Comparison of ENCODE assay signal across 20 mouse cellular contexts in genomic region chr5:69088912-69089311, GRCm38 (mm10).
DNase-seq lines count a peak whose midpoint lies in the region; ATAC-seq and TF ChIP-seq lines count a peak whose summit lies in the region.
"Had no signal": no experiment of that assay in that cellular context is flagged by ENCODE, and none has a peak within 500 bp of the region (broad histone marks: within the 10 kb centered on the region; RNA-seq: fewer than 3 reads in every experiment).

No protein-coding gene starts in this region.

- no peak overlapping the region for H3K4me2 ChIP-seq in embryonic facial prominence, embryonic 14.5 days (ENCODE audit: low read depth, low read length)
- H3K4me2 ChIP-seq in forebrain, embryonic 14.5 days (ENCODE audit: low read length): no peak overlapping the region
- H3K4me2 ChIP-seq in forebrain, postnatal 0 days (ENCODE audit: low read depth): no peak overlapping the region
- H3K4me2 ChIP-seq: embryonic facial prominence, embryonic 13.5 days; heart, embryonic 12.5 days; hindbrain, embryonic 15.5 days had no signal

- H3K4me1 ChIP-seq in embryonic facial prominence, embryonic 14.5 days (ENCODE audit: control insufficient read depth, insufficient read depth, low read length): no peaks in the 10 kb centered on the region
- H3K4me1 ChIP-seq in embryonic facial prominence, embryonic 10.5 days: no peaks in the 10 kb centered on the region
- no peaks in the 10 kb centered on the region for H3K4me1 ChIP-seq in forebrain, embryonic 14.5 days (ENCODE audit: control insufficient read depth, insufficient read depth, low read length)
- H3K4me1 ChIP-seq in forebrain, postnatal 0 days (ENCODE audit: insufficient read depth): no peaks in the 10 kb centered on the region
- H3K4me1 ChIP-seq: embryonic facial prominence, embryonic 13.5 days; heart, embryonic 12.5 days; hindbrain, embryonic 10.5 days; hindbrain, embryonic 15.5 days had no signal

- no peak overlapping the region for H3K4me3 ChIP-seq in embryonic facial prominence, embryonic 14.5 days (ENCODE audit: low read depth, low read length)
- no peak overlapping the region for H3K4me3 ChIP-seq in embryonic facial prominence, embryonic 10.5 days
- no peak overlapping the region for H3K4me3 ChIP-seq in forebrain, embryonic 14.5 days (ENCODE audit: low read depth, low read length)
- no peak overlapping the region for H3K4me3 ChIP-seq in forebrain, postnatal 0 days (ENCODE audit: low read depth, low read length)
- H3K4me3 ChIP-seq: embryonic facial prominence, embryonic 13.5 days; gastrocnemius, adult 2 months; heart, embryonic 12.5 days; hindbrain, embryonic 10.5 days; hindbrain, embryonic 15.5 days had no signal

- no peak for TF ChIP-seq CTCF in forebrain, postnatal 0 days (IDR thresholded peaks at IDR 0.05; ENCODE audit: low read depth)

- no peak for ATAC-seq in embryonic facial prominence, embryonic 14.5 days (ENCODE audit: low read depth)
- peak; percentile 57 for ATAC-seq in forebrain, embryonic 14.5 days
- ATAC-seq in forebrain, postnatal 0 days: no peak
- ATAC-seq: CD4-positive, CD25-positive, alpha-beta regulatory T cell, adult 4 months; intestine, embryonic 16.5 days had no signal

- no peak overlapping the region for H3K27ac ChIP-seq in embryonic facial prominence, embryonic 14.5 days (replicated peaks; ENCODE audit: low read depth, low read length)
- H3K27ac ChIP-seq in embryonic facial prominence, embryonic 10.5 days (replicated peaks): no peak overlapping the region
- H3K27ac ChIP-seq in forebrain, embryonic 14.5 days (ENCODE audit: low read depth, low read length): no peak overlapping the region
- no peak overlapping the region for H3K27ac ChIP-seq in forebrain, postnatal 0 days (ENCODE audit: low read depth, low read length)
- H3K27ac ChIP-seq: embryonic facial prominence, embryonic 13.5 days; gastrocnemius, adult 2 months; hindbrain, embryonic 10.5 days; hindbrain, embryonic 15.5 days had no signal

- peak; percentile 2 for DNase-seq in embryonic facial prominence, embryonic 14.5 days (ENCODE audit: low spot score)
- DNase-seq in embryonic facial prominence, embryonic 10.5 days (ENCODE audit: low spot score): no peak
- peak; percentile 41 for DNase-seq in forebrain, embryonic 14.5 days (ENCODE audit: low spot score)
- no peak for DNase-seq in forebrain, postnatal 0 days
- peak; percentile 79 for DNase-seq in Muller cell, postnatal 12 days (ENCODE audit: inconsistent ontology term)
- DNase-seq in retina, postnatal 1 day: peak; percentile 21
- DNase-seq in embryo, embryonic 11 days: no peak
- DNase-seq: adrenal gland, postnatal 10 days; B cell, adult 2 months; cerebellum, adult 2 months; cerebellum, postnatal 10 days; gastrocnemius, adult 2 months; gastrocnemius, postnatal 25 days had no signal

- H3K9ac ChIP-seq in embryonic facial prominence, embryonic 14.5 days (ENCODE audit: low read depth, low read length): no peak overlapping the region
- no peak overlapping the region for H3K9ac ChIP-seq in forebrain, embryonic 14.5 days (ENCODE audit: low read length)
- H3K9ac ChIP-seq in forebrain, postnatal 0 days: no peak overlapping the region
- H3K9ac ChIP-seq: embryonic facial prominence, embryonic 13.5 days; heart, embryonic 12.5 days; hindbrain, embryonic 15.5 days had no signal

- no peaks in the 10 kb centered on the region for H3K27me3 ChIP-seq in embryonic facial prominence, embryonic 14.5 days (replicated peaks; ENCODE audit: control insufficient read depth, insufficient read depth, low read length)
- H3K27me3 ChIP-seq in embryonic facial prominence, embryonic 10.5 days (replicated peaks; ENCODE audit: low read depth, poor library complexity, severe bottlenecking): no peaks in the 10 kb centered on the region
- H3K27me3 ChIP-seq in forebrain, embryonic 14.5 days (replicated peaks; ENCODE audit: control insufficient read depth, insufficient read depth, low read length): no peaks in the 10 kb centered on the region
- no peaks in the 10 kb centered on the region for H3K27me3 ChIP-seq in forebrain, postnatal 0 days (ENCODE audit: insufficient read depth, low read length)
- H3K27me3 ChIP-seq: embryonic facial prominence, embryonic 13.5 days; heart, embryonic 12.5 days; hindbrain, embryonic 15.5 days had no signal

- H3K36me3 ChIP-seq in embryonic facial prominence, embryonic 14.5 days (ENCODE audit: control insufficient read depth, insufficient read depth, low read length): no peaks in the 10 kb centered on the region
- H3K36me3 ChIP-seq in embryonic facial prominence, embryonic 10.5 days (replicated peaks): no peaks in the 10 kb centered on the region
- H3K36me3 ChIP-seq in forebrain, embryonic 14.5 days (ENCODE audit: control insufficient read depth, insufficient read depth, low read length): no peaks in the 10 kb centered on the region
- H3K36me3 ChIP-seq in forebrain, postnatal 0 days (ENCODE audit: insufficient read depth): no peaks in the 10 kb centered on the region
- H3K36me3 ChIP-seq: embryonic facial prominence, embryonic 13.5 days; G1E; heart, embryonic 12.5 days; hindbrain, embryonic 10.5 days; hindbrain, embryonic 15.5 days had no signal

- no peaks in the 10 kb centered on the region for H3K9me3 ChIP-seq in embryonic facial prominence, embryonic 14.5 days (ENCODE audit: control insufficient read depth, low read length)
- H3K9me3 ChIP-seq in embryonic facial prominence, embryonic 10.5 days: no peaks in the 10 kb centered on the region
- no peaks in the 10 kb centered on the region for H3K9me3 ChIP-seq in forebrain, embryonic 14.5 days (replicated peaks; ENCODE audit: control insufficient read depth, low read length)
- H3K9me3 ChIP-seq in forebrain, postnatal 0 days (ENCODE audit: low read length): no peaks in the 10 kb centered on the region
- H3K9me3 ChIP-seq: embryonic facial prominence, embryonic 13.5 days; G1E; heart, embryonic 12.5 days; hindbrain, embryonic 10.5 days; hindbrain, embryonic 15.5 days had no signal

Comparison
In these comparisons a context has a peak if more than half of its experiments do, and no peak if none do; other contexts are left out.
1. DNase-seq: peak in embryonic facial prominence, embryonic 14.5 days (single experiment), forebrain, embryonic 14.5 days (single experiment), Muller cell, postnatal 12 days (single experiment) and retina, postnatal 1 day (single experiment); none in embryonic facial prominence, embryonic 10.5 days (single experiment), forebrain, postnatal 0 days (single experiment) and embryo, embryonic 11 days (single experiment).